Mouse (Mus musculus) gastrocnemius, adult 2 months (tissue): ENCODE measurements around the gene Tnfaip1. TPM values are rescaled to one million over a fixed set of nuclear protein-coding genes. Genes with fewer than 3 reads are reported as not detected.

Experiments
- DNase-seq: peaks from one replicate; pipeline ENCODE4 v3.0.0; 2022
- H3K27ac ChIP-seq: fragments of 200-600 bp; 2 replicates; pipeline ENCODE4 v1.8.1; 2022; ENCODE audit warnings: mild to moderate bottlenecking
- H3K4me3 ChIP-seq: fragments of 200-600 bp; 2 replicates; pipeline ENCODE4 v1.8.1; 2022; ENCODE audit warnings: mild to moderate bottlenecking, moderate library complexity
- CTCF ChIP-seq: fragments of 200-600 bp; IDR thresholded peaks from 2 replicates; pipeline ENCODE4 v1.8.1; 2022; ENCODE audit warnings: antibody characterized with exemption, mild to moderate bottlenecking, moderate library complexity
- intact Hi-C: fragments of 180-260 bp; cut with DNase I; formaldehyde crosslinking; loops from one replicate; pipeline ENCODE4 v1.15.1; 2025
- total RNA-seq, 2 experiments: library from RNA; stranded (reverse); gene quantifications; 2 replicates each; pipeline ENCODE4 v1.2.3; 2021

Tnfaip1 gene
- total RNA-seq, 2 experiments from 2014 or later = 45.7 to 49.8 TPM

GRCm38 (mm10) chr11:78512025-78512957, 23.8 kb downstream of the Tnfaip1 start, which contains the start of the genes Tmem199 and Poldip2:
Tmem199 (minus strand) TSS chr11:78512172.
Poldip2 (plus strand) TSS chr11:78512193.
- peak within 1 kb of the TSS; percentile 79 for H3K4me3 ChIP-seq
- no peak for TF ChIP-seq CTCF
- H3K27ac ChIP-seq = peak within 1 kb of the TSS; percentile 97
- intact Hi-C loops = loop anchor here (2.0 kb wide), 1 partner anchor 23 kb away; no protein-coding TSS in a partner anchor
- DNase-seq = peak; percentile 95

- no peak for DNase-seq
- intact Hi-C loops = no loop called here
- Histone ChIP-seq H3K4me3 (no peak overlapping the region), H3K27ac (no peak overlapping the region)
- peak; percentile 42 for TF ChIP-seq CTCF
Observed at GRCm38 (mm10) chr11:78509148-78509547, 27.0 kb downstream of the Tnfaip1 start.

GRCm38 (mm10) chr11:78505430-78505829, 30.7 kb downstream of the Tnfaip1 start:
- no peak for TF ChIP-seq CTCF
- DNase-seq = no peak
- intact Hi-C loops = no loop called here
- Histone ChIP-seq H3K4me3 (no peak overlapping the region), H3K27ac (no peak overlapping the region)

GRCm38 (mm10) chr11:78502909-78503650, 33.1 kb downstream of the Tnfaip1 start, which contains the start of gene Sebox:
Sebox (plus strand) TSS chr11:78503447.
- TF ChIP-seq CTCF = no peak
- intact Hi-C loops = no loop called here
- no peak within 1 kb of the TSS for H3K4me3 ChIP-seq
- no peak within 1 kb of the TSS for H3K27ac ChIP-seq
- DNase-seq = no peak

GRCm38 (mm10) chr11:78501529-78501928, 34.6 kb downstream of the Tnfaip1 start:
- Histone ChIP-seq H3K27ac (no peak overlapping the region), H3K4me3 (peak overlapping the region; percentile 26)
- intact Hi-C loops = no loop called here
- no peak for DNase-seq
- no peak for TF ChIP-seq CTCF

- DNase-seq = no peak
- H3K27ac ChIP-seq = peak overlapping the region; percentile 66
- H3K4me3 ChIP-seq = peak overlapping the region; percentile 61
- TF ChIP-seq CTCF = no peak
- intact Hi-C loops = no loop called here
Observed at GRCm38 (mm10) chr11:78500623-78501202, 35.4 kb downstream of the Tnfaip1 start.

GRCm38 (mm10) chr11:78499543-78499942, 36.6 kb downstream of the Tnfaip1 start:
- Histone ChIP-seq H3K4me3 (peak overlapping the region; percentile 61), H3K27ac (peak overlapping the region; percentile 66)
- TF ChIP-seq CTCF = no peak
- intact Hi-C loops = no loop called here
- DNase-seq = no peak

- Histone ChIP-seq H3K27ac (peak within 1 kb of the TSS; percentile 66), H3K4me3 (peak within 1 kb of the TSS; percentile 81)
- TF ChIP-seq CTCF = no peak
- intact Hi-C loops = no loop called here
- peak; percentile 74 for DNase-seq
Observed at GRCm38 (mm10) chr11:78499004-78499403, 37.1 kb downstream of the Tnfaip1 start, which contains the start of gene Vtn. Vtn (plus strand) TSS chr11:78499091.

GRCm38 (mm10) chr11:78497544-78498522, 38.3 kb downstream of the Tnfaip1 start, which contains the start of gene Sarm1:
Sarm1 (minus strand) TSS chr11:78497754.
- TF ChIP-seq CTCF = no peak
- peak; percentile 96 for DNase-seq
- H3K27ac ChIP-seq = peak within 1 kb of the TSS; percentile 65

GRCm38 (mm10) chr11:78497071-78497541, 39.0 kb downstream of the Tnfaip1 start:
- DNase-seq = peak; percentile 47
- peak overlapping the region; percentile 81 for H3K4me3 ChIP-seq
- H3K27ac ChIP-seq = peak overlapping the region; percentile 53
- intact Hi-C loops = no loop called here
- no peak for TF ChIP-seq CTCF

More at GRCm38 (mm10) chr11:78497544-78498522, 38.3 kb downstream of the Tnfaip1 start, which contains the start of gene Sarm1:
- intact Hi-C loops = no loop called here
- peak within 1 kb of the TSS; percentile 81 for H3K4me3 ChIP-seq

- intact Hi-C loops = no loop called here
- no peak for TF ChIP-seq CTCF
- H3K27ac ChIP-seq = no peak overlapping the region
- DNase-seq = no peak
- no peak overlapping the region for H3K4me3 ChIP-seq
Observed at GRCm38 (mm10) chr11:78495904-78496303, 40.2 kb downstream of the Tnfaip1 start.
